Mouse (Mus musculus) CD4-positive helper T cell, adult 2 months (primary cell): ENCODE measurements around the gene Prrt4.

ENCODE experiments used
- DNase-seq: peaks from one replicate; pipeline ENCODE4 v3.0.0-alpha.2; 2012; ENCODE audit warnings: low read depth, missing footprints, low spot score

Prrt4 gene

DNA sequence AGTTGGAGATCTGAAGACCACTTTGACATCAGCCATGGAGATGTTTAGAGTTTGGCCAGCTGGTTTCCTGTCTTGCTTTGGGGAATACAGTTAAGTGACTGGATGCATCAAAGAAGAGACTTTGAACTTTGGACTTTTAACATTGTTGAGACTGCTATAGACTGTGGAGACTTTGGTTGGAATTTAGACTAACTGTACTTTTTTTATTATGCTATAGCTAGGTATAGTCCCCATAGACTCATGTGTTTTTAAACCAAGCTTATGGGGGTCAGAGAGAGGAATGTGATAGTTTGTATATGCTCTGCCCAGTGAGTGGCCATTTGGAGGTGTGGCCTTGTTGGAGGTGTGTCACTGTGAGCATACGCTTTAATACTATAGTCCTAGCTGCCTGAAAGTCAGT is 29.4 kb downstream of the Prrt4 start:
- no peak for DNase-seq

DNA sequence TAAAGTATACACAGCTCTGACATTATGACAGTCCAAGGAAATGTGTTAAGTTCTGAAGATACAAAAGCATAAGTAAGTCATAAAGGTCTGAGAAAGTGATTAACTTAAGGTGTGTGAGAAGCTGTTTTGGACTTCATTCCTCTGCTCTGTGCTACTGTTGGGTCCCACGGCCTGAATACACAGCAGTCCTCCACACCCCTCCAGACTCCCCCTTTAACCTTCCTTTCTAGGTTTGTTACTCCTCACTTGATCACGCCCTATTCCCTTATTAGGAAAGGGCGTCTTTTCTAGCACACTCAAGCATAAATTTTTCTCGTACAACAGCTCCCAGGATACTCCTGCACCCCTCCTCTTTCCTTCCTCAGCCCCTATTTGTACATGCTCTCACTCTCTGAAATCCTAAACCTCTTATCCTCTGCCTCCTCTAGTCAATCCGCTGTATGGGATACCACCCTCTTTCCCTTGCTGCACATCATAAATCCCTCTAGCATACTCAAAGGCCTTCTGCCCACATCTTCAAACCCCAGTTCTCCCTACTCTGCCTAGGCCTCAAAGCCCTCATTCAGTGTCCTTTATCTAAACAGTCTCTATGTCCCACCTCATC is 31.9 kb downstream of the Prrt4 start:
- no peak for DNase-seq

GRCm38 (mm10) chr6:29146641-29147040 is 32.7 kb downstream of the Prrt4 start:
- DNase-seq: no peak

DNA sequence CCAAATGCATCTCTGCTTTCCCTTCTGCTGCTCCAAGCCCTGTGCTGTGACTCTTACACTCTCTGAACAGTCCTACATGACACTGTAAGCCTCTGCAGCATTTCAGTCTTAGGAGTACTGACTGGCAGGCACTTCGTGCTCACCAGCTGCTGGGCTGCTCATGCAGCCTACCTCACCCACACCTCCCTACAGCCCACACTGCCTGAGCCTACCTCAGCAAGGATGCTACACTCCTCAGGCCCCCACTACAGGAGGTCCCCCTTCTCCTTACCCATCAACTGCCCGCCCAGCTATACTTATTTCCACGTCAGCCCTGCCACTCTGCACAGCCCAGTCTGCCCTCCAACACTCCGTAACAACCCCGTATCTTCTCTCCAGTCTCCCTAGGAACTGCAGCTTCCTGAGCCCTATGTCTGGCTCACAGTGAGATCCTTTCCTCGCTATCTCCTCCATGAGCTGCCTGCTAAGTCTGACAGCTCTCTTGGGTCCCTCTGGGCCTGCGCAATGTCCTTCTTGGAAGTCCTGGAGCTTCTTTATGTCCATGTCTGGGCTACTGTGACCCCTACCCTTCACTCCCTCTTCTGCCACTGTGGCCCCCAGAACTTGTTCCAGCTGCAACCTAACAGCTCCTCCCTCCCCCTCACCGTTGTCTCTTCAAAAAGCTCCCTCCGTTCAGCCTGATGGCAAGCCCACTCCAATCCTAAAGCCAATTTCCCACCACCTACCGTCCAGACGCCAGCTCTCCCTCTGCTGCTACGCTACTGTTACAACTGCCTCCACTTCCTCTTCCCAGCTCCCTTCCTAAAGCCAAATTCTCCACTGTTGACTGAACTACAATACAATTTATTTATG is 33.7 kb downstream of the Prrt4 start:
- DNase-seq: no peak

GRCm38 (mm10) chr6:29144971-29145370 is 34.4 kb downstream of the Prrt4 start:
- DNase-seq: no peak

DNA sequence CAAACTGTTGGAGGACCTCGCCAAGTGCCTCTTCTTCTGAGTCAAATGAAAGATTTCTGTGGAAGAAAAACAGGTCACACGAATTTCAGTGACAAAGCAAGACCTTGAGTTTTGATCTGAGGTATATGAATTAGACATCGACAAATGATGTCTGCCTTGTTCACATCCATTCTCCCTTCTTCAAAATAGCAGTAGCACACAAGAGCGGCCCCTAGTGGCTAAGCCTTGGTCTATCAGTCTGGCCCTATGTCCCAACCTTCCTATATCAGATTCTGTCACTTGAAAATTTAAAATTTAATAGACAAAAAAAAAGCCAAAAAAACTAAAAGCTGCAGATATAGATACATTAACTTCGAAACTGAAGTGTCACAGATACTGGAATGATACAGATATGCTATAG is 35.8 kb downstream of the Prrt4 start:
- peak; percentile 36 for DNase-seq

- DNase-seq: no peak
These were observed 41.9 kb downstream of the Prrt4 start for GRCm38 (mm10) chr6:29137441-29137840.

GRCm38 (mm10) chr6:29133100-29133499 is 46.3 kb downstream of the Prrt4 start:
- DNase-seq: no peak

DNA sequence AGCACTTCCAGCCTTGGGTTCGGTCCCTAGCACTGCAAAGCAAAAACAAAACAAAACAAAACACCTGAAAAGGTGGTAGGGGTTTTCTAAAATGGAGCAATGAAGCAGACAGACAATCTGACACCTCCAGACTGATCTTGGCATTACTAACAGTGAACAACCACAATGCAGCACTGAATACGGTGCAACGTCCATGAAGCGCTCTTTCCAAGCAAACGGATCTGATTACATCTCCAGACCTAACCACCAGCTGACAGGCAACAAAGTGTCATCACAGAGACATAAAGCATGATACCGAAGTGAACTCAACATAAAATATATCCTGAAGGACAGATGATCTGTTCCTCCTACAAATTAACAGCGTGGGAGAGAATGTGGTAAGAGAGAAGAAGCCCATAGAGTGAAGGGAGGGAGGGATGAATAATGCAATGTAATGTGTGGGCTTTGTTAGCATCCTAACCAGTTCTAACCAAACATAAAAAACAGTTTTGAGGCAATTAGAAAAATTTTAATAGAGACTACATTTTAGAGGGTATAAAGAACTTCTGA is 52.4 kb downstream of the Prrt4 start:
- no peak for DNase-seq

- no peak for DNase-seq
These were observed 59.4 kb downstream of the Prrt4 start for GRCm38 (mm10) chr6:29119990-29120389.
